Mouse (Mus musculus): ENCODE measurements around the gene Zcchc17.

Zcchc17 gene

GRCm38 (mm10) chr4:130279105-130279504 is 80.6 kb downstream of the Zcchc17 start, which contains the start of gene Serinc2:
Gene Serinc2, minus strand, starts transcription at chr4:130279205.
- no peak for DNase-seq

DNA sequence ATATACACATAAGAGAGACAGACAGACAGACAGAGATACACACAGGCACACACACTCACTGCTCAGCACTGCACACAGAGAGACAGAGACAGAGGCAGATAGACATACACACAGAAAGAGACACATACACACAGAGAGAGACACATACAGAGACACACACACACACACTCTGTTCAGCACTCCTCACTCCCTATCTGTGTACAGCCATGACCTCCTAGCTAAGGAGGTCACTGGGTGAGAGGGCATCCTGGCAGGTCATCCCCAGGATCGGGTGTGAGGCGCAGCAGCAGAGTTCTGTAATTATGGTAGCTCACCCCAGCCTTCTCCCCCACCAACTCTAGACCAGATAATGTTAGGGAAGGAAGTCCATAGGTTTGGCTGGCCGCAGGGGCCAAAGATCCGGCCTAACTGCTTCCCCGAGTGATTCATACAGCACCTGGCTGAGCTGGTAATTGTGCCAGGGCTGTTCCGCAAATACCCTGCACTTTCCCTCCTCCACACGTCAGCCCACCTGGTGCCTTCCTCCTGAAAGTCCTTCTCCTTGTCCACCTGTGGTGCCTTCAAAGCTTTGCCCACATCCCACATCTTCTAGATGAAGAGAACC is 83.1 kb downstream of the Zcchc17 start:
- DNase-seq = no peak

DNA sequence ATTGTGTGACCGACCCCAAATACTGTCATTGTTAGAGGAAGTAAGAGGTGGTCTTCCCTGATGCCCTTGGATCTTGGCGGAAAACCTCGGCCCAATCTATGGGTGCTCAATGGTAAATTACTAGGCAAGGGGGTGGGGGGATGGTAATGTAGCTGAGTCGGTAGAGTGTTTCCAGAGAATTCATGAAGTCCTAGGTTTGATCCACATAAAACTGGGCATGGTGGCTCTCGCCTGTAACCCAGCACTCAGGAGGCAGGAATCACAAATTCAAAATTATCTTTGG is 84.0 kb downstream of the Zcchc17 start:
- no peak for DNase-seq

DNA sequence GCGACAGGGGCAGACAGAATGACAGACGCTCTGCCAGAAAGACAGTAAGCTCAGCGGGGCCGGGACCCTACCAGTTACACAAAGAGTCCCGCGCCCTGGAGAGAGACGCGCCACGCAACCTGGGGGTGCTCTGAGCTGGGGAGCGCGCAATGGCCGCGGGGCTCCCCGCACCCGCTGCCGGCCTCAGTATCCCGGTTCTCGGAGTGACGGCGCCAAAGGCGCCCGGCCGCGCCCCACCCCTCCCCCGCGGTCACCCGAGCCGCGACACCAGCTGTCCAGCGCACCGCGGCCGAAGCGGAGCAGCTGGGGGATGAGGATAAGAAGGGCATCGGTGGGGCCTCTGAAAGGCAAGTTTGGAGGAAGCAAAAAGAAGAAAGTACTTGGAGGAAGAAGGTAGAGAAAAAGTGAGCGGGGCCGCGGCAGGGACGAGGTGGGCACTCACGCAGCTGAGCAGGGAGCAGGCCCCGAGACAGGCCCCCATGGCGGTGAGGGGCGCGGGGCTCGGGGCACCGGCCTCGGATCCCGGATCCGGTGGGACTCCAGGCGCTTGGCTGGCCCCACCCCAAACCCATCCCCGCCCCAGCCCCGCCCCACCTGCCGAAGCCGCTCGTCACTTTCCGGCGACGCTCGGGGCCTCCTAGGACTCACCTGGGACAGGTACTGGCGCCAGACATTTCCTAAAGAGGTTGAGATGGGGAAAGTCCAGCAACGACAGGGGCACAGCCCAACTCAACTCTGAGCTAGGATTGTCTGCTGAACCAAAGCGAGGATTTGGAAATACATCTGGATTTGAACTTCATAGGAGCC is 84.5 kb downstream of the Zcchc17 start:
- no peak for DNase-seq

DNA sequence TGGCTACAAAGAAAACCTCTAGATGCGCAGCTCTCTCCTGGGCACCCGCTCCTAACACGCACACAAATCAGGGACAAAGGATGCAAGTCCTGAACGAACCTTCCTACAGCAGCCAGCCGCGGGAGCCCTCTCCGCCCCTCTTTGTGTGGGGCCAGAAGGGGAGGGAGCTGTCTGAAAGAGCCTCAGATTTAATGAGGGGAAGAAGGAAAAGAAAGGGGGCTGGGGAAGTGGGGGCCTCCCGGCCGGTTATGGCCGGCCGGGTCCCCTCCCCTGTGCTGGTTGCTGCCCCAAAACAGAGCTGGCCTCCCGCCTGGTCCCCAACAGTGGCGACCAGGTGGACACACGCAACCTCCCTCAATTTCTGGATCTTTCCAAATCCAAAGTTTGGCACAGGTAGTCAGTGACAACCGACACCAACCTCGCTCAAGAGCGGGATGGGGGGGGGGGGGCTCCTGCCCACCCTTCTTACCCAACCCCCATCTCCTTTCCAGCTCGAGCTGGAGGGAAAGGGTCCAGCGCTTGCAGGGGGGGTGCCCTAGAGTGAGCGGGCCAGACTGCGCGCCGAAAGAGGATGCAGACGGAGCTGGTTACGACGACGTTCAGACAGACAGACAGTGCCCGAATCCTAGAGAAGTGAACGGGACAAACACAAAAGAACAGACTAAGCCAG is 85.3 kb downstream of the Zcchc17 start:
- DNase-seq = no peak

- DNase-seq = peak; percentile 84
Observed at GRCm38 (mm10) chr4:130273698-130274345, 85.9 kb downstream of the Zcchc17 start.

DNA sequence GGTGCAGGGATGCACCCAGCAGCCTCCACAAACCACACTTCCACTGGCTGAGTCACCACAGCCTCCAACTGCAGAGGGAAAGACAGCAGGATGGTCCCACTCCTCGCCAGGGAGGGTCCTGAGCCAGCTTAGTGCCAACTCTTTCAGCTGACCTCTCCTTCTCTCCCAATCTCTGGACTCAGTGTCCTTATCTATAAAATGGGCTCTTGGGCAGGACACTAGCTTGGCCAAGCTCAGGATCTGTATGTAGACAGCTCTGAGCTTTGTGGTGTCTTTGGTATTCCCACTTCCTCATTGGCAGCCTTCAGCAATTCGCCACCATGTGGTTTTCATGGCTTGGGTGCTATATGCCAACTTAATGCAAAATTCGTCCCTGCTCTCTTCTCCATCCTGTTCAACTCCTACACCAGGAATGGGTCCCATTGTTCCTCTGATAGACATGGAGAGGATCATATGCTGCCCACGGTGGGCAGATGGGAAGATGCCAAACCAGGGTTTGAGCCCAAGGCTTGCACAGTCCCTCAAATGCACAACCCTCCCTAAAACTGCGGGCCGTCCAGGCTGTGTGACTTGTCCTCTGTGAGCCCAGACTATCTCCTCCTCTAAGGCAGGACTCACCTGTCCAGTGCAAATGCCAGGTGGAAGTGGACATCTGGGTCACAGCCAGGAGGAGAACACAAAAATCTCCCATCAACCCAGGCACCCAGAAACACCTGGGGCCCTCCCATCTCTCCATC is 89.0 kb downstream of the Zcchc17 start:
- DNase-seq = peak; percentile 74

DNA sequence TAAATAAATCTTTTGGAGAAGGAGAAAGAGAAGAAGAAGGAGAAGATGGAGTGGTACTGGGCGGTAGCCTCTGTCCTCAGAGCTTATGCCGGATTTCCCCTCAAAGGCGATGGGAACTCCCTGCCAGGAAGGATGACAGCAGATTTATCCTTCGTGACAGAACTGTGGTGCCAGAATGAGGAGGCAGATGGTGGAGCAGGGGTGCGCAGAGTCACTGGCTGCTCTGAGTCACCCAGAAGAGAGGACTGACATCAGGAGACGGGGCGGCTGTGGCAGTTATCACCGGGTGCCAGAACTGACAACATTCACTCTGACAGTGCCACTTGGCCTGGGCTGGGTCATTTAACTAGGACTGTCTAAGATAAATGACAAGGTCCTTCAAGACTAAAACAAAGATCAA is 89.7 kb downstream of the Zcchc17 start:
- peak; percentile 91 for DNase-seq

- no peak for DNase-seq
Observed at GRCm38 (mm10) chr4:130268736-130269135, 91.0 kb downstream of the Zcchc17 start.

DNA sequence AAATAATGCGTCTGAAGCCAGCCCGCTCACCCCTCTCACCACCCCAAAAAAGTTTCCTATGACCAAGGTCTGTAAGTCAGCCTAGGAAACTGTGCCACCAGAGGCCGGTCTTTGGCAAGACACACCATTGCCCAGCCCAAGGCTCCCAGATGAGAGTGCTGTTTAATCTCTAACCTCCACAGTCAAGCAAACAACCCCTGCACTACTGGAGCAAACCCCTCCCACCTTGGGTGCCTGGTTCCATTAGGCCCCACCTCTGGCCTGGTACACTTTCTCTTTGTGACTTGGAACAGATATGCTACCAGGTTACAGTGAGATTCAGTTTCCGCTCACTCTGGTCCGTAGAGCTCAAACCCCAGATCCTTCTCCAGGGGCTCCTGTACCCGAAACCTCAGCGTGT is 92.7 kb downstream of the Zcchc17 start:
- no peak for DNase-seq

- no peak for DNase-seq
Observed at GRCm38 (mm10) chr4:130266601-130267000, 93.1 kb downstream of the Zcchc17 start.

Measured in right cerebral cortex, adult 18-20 months (tissue).